Mouse (Mus musculus): ENCODE data around the gene Gramd1b. TPM values are rescaled to one million over a fixed set of nuclear protein-coding genes. Genes with fewer than 3 reads are reported as not detected.
A peak's percentile ranks its signal among the peaks of the same experiment; 100 is the strongest.

Gene Gramd1b
- total RNA-seq (2021), result 100 to 1,000 TPM; 161 to 183 TPM

DNA sequence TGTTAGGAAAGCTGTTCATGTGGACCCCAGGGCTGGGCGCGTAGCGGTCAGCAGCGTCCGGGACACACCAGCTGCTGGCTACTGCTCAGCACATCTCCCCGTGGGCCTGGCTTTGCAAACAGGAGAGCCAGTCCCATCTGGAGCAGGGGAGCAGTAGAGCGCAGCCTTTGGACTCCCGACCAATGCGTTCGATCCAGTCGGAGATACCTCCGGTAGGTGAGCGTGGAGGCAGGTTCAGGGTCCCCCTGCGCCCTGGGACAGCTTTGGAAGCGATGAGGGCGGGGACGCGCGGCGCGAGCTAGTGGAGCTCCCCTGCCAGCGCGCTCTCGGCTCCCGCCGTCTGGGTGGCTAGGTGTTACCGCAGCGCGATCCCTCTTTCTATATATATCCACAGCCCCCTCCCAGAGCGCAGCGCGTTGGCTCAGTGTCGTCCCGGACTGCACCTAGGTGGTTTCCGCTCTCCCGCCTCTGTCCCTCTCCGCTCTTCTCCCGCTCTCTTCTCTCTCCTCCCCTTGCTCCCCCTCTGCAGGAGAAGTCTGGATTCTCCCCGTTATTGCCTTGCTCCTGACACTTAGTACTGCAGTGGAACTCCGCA, at the start of gene Gramd1b:
Gramd1b (minus strand) TSS at position 357 of the 595 bp plus-strand sequence.
- intact Hi-C loops (cut with DNase I), result loop anchor here (5.0 kb wide), 1 partner anchor 51 kb away; no protein-coding TSS in a partner anchor
- DNase-seq (ENCODE audit: low spot score in 2 of 2), result peak; percentile 42 to 48

DNA sequence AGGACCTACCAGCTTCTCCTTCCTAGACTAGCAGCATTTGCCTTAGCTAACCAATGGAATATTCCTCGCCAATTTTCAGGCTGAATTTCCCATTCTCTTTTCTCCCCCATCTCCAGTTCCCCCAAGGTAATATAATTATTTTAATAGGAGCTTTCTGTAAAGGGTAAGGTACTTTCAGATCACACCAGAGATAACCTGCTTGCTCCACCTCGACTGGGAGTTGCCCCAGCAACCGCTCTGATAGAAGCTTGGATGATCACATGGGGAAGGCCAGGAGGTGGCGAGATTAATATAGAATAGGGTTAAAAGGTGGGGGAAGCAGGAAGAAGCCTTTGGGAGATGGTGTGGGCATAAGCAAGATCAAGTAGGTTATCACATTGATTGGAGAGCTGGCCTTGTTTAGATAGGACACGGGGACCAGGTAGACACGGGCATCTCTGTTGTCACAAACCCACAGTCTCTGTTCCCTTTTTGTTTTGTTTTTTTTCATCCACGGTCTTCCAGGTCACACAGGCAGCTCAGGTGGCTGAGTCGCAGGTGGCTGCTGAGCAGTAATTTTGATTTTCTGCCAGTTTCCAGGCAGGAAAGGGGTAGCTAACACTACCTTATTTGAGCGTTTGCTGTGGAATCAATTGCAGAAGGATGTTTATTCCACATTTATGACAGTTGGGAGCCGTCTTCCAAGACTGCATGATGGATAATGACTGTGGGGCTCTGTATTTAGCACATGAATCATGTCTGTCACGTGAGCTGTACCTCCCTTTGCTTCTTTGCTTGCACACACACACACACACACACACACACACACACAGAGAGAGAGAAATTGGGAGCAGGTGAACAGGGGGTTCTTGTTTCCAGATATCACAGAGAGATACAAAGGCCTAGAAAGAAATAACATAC, 47.8 kb upstream of the Gramd1b start:
- DNase-seq (ENCODE audit: low spot score in 2 of 2), result no peak
- intact Hi-C loops (cut with DNase I), result no loop called here

DNA sequence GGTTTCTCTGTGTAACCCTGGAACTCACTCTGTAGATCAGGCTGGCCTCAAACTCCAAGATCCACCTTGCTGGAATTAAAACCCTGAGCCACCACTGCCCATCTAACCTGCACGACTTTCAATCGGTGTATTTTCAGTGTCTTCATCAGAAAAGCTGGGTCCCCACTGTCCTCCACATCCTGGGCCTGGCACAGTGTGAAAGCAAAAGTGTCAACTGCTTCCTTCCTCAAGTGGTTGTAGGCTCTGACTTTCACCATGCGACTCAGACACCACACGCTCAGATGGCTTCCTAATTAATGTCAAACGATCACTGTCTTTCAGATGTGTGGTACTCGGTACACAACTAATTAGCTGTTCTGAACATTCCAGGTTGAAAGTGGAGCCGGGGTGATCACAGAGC, 45.9 kb upstream of the Gramd1b start:
- intact Hi-C loops (cut with DNase I), result no loop called here

DNA sequence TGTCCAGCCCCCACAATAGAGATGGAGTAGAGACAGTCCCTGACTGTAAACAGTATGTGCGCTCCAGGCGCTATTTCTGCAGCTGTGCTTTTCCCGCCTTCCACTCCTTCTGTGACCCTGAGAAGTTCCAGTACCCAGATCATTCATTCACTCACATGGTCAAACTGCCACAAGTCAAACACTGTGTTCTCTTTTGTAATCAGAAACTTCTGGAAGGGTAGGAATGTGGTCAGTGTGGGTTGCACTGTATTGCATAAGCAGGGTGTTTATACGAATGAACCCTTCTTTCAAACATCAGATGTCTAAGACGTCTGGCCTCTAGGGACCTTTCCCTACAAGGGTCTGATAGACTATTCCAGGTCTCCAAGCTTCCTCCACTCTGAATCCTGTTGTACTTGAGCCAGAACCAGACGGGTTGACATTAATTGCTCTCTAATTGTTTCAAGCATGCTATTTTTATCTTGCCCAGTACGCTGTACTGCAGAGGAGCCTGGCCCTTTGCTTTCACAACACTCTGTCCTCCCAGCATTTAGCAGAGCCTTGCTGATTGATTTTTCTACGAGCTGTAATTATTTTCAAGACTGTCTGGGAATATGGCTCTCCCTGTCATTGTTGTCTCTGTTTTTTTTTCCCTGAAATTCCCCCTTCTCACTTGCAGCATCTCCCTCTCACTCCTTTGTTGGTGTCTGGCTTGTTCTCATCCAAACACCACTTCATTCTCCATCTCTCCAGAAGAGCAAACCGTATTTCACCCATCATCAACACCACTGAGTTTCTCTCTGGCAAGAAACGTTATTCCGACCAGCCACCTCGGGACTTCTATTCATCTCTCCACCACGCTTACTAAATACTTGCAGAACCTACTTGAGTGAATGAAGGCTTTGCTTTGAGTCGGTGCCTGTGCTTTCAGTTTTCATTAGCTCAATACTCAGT, 44.1 kb upstream of the Gramd1b start:
- DNase-seq (ENCODE audit: low spot score in 2 of 2), result no peak
- intact Hi-C loops (cut with DNase I), result no loop called here

More for the DNA sequence above, 45.9 kb upstream of the Gramd1b start:
- DNase-seq (ENCODE audit: low spot score in 2 of 2), result no peak

DNA sequence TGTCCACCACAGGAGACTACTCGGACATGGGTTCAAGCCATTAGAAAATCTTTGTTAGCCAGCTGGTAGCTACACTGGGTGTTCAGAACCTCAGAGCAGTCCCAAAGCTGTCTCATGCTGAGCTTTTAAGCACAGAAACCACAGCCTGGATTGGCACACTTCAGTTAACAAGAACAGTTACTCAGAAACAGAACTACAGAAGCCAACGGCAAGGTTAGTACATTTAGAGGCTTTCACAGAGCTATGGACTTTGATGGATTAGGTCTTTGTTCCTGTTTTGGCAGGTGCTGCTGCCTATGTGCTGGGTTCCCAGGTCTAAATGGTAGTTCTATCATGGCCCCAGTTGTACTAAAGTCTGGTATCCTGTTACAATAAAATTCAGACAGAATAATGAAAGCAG, 40.1 kb upstream of the Gramd1b start:
- DNase-seq (ENCODE audit: low spot score in 2 of 2), result no peak
- intact Hi-C loops (cut with DNase I), result no loop called here

DNA sequence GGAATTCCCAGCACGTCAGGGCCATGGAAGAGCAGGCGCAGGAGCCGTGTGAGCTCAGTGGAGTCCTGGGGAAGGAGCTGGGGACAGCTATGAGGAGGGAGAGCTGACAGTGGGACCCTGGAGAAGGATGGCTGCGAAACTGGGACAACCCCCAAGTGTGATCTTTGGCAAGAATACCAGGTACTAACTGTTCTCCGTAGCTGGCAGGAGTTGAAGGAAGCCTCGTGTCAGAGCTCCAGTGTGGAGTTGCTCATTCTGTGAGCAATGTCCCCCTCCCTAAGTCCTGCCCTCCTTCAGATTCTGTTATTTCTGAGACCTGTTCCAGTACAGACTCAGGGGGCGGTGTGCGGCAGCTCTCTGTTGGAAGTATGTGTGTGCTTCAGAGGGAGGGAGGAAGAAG, 36.9 kb upstream of the Gramd1b start:
- DNase-seq (ENCODE audit: low spot score in 2 of 2), result peak; percentile 50 to 86
- intact Hi-C loops (cut with DNase I), result loop anchor here (1.0 kb wide), 1 partner anchor 13 kb away; no protein-coding TSS in a partner anchor

DNA sequence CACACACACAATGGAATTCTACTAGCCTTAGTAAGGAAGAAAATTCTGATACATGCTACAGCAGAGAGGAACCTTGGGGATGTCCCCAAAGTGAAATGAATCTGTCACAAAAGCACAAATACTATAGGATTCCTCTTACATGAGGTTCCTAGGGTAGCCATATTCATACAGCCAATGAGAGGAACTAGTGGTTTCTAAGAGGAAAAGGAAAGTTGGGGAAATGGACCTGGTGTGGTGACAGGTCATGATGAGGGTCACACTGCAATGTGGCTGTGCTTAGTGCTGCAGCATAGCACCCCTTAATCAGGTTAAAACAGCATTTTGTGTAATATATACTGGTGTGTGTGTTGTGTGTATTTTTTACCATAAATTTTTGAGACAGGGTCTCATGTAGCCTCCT, 32.6 kb upstream of the Gramd1b start:
- intact Hi-C loops (cut with DNase I), result no loop called here
- DNase-seq (ENCODE audit: low spot score in 2 of 2), result no peak

DNA sequence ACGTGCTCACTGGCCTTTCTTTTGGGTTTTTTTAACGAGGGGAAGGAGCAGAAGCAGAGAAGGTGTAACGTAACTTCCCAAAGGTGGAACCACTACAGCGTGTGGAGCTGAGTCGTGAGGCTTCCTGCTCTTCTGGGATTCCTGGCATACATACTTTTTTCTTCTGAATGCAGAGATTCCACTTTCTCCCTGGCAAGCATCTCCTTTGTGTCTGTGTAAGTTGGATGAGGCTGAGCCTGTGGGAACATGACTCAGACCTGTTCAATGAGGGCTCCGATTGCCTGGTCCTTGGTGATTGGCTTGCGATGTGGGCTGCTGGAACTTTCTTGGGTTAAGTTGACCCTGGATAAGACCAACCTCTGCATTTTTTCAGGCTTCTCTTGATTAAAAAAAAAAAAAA, 28.5 kb upstream of the Gramd1b start:
- intact Hi-C loops (cut with DNase I), result loop anchor here (10.0 kb wide), 1 partner anchor 215 kb away; no protein-coding TSS in a partner anchor

DNA sequence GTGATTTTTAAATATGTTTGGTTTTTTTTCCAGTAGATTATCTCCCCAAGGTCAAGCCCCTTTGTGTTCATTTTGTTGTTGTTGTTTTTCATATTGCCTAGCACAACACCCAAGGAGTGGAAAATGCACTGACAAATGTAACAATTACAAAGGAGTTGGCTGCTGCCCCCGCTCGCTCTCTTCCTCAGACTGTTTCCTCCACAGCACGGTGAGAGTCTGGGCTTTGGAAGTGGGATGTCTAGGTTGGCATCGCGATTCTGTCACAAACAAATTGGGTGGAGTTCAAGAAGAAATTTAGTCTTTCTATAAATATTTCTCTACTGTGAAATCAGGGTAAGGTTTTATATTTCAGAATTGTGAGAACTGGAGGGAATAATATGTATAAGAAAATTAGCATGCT, 26.6 kb upstream of the Gramd1b start:
- peak; percentile 37 to 77 for DNase-seq (ENCODE audit: low spot score in 2 of 2)

More for the DNA sequence above, 28.5 kb upstream of the Gramd1b start:
- peak in 1 of 2 experiments; percentile 66 for DNase-seq (ENCODE audit: low spot score in 2 of 2)

DNA sequence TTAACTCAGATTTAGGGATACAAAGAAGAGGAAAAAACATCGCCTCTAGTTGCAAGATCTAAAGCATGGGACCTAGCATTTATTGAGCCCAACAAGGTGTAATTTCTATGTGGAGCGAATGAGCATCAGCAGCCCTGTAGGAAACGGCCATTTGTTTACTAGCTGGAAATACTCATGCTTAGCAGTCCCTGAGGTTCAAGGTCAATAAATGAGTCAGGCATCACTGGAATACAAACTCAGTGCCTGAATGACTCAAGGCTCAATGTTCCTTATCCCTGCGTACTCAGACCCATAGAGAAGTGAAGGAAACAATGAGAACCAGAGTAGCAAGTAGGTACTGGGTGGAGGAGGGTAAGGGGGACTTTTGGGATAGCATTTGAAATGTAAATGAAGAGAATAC, 25.2 kb upstream of the Gramd1b start:
- DNase-seq (ENCODE audit: low spot score in 2 of 2), result no peak
- intact Hi-C loops (cut with DNase I), result loop anchor here (10.0 kb wide), 1 partner anchor 212 kb away; no protein-coding TSS in a partner anchor

More for the DNA sequence above, 26.6 kb upstream of the Gramd1b start:
- intact Hi-C loops (cut with DNase I), result loop anchor here (10.0 kb wide), 1 partner anchor 213 kb away; no protein-coding TSS in a partner anchor

DNA sequence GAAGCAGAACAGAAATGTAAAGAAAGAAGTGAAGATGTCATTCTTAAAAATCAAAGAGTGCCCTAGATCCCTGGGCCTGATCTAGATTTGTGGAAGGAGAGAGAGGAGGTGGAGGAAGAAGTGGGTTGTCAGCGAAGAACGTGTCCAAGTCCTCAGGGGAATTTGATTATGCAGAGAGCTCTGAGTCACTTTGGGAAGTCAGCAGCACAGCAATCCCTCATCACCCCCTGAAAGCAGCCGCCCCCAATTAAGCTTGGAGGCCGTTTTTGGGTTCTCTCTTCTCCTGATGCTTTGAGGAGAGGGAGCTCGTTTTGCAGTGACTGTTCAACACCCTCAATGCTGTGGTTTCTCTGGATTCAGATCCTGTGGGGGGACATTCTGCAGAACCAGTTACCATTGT, 24.1 kb upstream of the Gramd1b start:
- DNase-seq (ENCODE audit: low spot score in 2 of 2), result peak in 1 of 2 experiments; percentile 89
- intact Hi-C loops (cut with DNase I), result loop anchor here (1.0 to 10.0 kb wide), 5 partner anchors 13 to 210 kb away; no protein-coding TSS in a partner anchor

DNA sequence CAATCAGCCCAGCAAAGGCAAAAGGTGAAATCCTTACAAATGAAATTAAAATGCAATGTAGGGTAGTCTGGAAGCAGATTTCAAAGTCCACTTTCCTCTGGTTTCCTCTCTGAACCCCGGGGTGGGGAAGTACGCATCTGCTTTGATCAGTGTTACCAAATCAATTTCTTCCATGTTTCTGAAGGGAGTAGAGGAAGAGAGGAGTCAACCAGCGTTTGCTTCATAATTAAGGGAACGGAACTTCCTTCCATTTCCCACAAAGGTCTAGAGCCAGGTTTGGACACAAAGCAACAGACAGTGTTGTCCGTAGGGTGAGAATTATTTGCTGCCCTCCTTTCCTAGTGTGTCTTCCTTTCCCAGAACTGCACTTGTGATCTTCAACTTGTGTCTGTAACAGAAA, 16.7 kb upstream of the Gramd1b start:
- DNase-seq (ENCODE audit: low spot score in 2 of 2), result no peak
- intact Hi-C loops (cut with DNase I), result no loop called here

DNA sequence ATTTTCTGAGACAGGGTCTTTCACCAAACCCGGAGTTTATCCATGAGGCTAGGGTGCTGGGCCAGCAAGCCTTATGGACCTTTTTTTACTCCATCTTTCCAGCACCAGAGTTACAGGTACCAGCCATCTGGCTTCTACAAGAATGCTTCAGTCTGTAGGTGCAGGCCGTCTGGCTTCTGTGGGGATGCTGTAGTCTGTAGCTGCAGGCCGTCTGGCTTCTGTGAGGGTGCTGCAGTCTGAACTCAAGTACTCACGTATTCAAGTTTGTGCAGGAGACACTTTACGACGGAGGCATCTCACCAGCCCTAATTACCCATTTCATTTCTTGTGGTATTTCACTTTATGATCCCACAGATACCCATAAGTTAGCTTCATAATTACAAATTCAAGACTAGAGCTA, 14.0 kb upstream of the Gramd1b start:
- intact Hi-C loops (cut with DNase I), result no loop called here
- no peak for DNase-seq (ENCODE audit: low spot score in 2 of 2)

DNA sequence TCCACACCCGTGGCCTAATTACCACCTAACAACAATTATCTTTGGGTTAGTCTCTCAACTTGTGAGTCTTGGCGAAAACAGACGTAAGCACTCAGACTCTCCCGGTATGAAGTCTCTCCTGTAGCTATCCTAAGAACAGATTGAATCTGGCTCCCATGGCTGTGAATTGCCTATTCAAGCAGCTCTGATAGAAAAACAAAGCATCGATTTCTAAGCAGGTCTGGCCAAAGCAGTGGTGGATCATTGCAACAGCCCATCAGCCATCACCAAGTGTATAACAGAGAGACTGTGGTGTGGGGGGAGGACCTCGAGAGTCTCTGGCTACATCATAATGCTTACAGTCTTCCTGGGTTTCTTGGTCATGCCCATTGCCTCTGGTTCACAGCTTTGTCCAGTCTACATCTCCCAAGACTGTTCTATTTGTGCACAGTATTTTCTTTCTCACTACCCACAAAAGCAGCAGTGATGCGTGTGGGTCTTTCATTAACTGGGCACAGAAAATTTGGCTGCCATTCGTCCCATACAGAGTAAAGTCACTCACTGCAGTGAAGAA, 8.5 kb upstream of the Gramd1b start:
- intact Hi-C loops (cut with DNase I), result no loop called here

DNA sequence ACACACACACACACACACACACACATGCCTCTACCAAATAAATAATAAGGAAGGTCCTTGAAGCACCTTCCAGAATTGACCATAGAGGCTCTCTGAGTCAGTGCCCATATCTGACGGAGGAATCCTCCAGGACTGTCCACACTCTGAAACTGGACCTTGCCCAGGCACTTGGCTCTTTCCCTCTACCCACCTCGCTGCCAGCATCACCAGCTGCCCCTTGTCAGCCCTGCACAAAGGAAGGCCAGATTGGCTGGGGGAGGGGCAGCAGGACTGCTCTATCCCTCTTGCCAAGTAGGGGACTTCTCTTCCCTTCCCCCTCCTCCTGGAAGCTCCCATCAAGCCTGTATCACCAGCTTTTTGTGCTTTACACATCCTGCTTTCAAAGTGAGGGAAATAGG, 6.5 kb upstream of the Gramd1b start:
- DNase-seq (ENCODE audit: low spot score in 2 of 2), result peak in 1 of 2 experiments; percentile 20
- intact Hi-C loops (cut with DNase I), result no loop called here

More for the DNA sequence above, 8.5 kb upstream of the Gramd1b start:
- no peak for DNase-seq (ENCODE audit: low spot score in 2 of 2)

DNA sequence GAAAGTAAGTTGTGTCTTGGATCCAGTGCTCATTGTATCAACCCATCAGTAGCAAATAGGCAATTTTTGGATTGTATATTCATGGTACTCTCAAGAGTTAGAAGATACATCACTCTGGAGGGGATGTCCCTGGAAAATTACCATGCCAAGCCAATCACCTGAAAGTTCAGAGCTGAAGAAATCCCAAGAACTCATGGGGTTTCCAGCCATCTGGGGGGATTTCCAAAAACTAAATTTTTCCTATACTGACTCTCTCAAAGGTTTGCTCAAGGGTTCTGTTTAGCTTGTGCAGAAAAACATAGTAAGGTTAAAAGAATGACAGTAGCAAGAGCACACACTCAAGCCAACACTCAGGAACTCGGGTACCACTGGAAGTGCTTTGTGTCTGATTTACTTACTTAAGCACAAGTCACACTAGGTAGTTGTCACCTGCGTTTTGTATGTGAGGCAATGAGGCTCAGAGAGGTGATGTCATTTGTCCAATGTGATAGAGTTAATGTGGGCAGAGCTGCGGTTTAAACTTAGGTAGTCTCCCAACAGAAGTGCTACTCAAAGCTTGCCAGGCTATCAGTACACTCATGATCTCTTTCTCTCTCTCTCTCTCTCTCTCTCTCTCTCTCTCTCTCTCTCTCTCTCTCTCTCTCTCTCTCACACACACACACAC, 6.0 kb upstream of the Gramd1b start:
- DNase-seq (ENCODE audit: low spot score in 2 of 2), result no peak
- intact Hi-C loops (cut with DNase I), result no loop called here

DNA sequence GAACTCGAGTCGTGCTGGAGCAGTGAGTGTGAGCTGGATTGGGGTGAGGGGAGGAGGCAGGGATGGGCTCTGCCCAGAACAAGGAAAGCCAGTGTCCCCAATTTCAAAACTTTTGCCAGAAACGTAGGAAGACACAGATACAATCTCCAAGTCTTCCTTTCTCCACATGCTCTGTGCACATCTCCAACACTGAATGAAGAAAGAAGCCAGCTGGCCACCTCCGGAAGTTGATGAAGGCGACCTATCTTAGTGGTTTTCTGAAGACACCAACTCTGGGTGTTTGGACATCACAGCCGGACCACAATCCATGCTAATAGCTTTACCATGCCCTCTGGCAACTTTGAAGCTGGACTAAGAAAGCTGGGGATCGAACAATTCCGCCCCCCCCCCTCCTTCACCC, 647 bp downstream of the Gramd1b start:
- peak in 1 of 2 experiments; percentile 53 for DNase-seq (ENCODE audit: low spot score in 2 of 2)

DNA sequence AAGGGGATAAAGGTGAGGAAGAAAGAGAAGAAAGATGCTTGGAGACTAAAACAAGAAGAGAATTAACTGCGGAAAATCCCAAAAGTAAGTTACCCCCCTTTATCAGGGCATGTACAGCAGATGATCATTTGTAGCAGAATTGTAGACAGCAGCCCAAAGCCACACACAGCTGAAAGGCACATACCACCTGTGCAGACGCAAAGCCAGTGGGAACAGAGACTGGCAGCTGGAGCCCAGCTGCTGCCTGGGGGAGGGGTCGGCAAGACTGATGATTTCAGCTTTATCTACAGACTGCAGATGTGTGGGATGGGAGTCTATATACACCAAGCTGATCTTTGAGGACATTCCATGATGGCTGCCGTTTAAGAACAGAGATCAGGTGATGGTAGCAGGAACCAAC, 2.5 kb downstream of the Gramd1b start:
- no peak for DNase-seq (ENCODE audit: low spot score in 2 of 2)
- intact Hi-C loops (cut with DNase I), result no loop called here

More for the DNA sequence above, 647 bp downstream of the Gramd1b start:
- intact Hi-C loops (cut with DNase I), result loop anchor here (5.0 kb wide), 1 partner anchor 52 kb away; no protein-coding TSS in a partner anchor

DNA sequence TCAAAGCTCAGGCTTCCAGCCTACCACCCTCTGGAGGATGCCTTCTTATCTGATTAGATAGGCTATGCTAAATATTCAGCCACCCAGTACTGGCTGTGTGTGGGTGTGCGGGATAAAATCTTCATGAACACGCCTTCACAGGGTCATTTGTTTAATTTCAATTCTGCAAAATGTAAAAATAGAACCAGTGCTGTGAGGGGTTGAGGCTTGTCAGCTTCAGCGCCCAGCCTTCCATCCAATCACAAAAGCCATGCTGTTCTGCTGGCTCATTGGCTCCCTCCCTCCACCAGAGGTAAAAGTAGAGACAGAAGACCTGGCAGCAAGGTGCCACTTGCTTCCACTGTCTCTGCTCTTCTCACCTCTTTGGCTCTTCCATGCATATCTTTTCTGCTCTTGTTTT, 4.3 kb downstream of the Gramd1b start:
- DNase-seq (ENCODE audit: low spot score in 2 of 2), result peak; percentile 18 to 32

More for the DNA sequence above, 4.3 kb downstream of the Gramd1b start:
- intact Hi-C loops (cut with DNase I), result no loop called here

All from left cerebral cortex, postnatal 25 days (tissue).